Mouse (Mus musculus): ENCODE results near the gene Map7.

Map7 gene

DNA sequence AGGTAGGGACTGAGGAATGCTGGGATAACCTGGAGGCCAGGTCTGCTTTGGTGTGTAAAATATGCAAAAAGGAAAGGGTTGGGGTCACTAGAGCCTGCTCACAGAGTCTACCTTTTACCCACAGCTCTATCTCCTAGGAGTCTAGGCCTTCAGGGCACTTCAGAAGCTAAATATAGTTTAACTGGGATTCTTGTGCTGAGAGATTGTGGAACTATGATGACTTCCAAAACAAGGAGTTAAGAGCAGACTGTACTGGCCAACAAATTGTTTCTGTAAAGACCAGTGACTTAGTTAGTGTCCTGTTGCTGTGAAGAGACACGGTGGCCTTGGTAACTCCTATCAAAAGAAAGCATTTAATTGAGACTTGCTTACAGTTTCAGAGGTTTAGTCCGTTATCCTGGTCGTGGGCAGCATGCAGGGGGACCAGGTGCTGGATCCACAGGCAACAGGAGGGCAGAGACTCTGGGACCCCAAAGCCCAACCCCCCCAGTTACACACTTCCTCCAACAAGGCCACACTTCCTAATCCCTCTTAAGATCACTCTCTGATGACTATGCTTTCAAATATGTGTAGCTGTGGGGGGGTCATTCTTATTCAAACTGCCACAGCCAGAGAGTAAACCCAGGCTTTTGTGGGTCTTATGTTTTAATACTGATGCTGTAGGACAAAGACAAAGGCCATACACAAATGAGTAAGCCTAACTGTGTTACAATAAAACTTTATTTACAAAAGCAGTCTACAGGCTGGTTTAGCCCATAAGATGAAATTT is 150.1 kb downstream of the Map7 start:
- no peak for DNase-seq

DNA sequence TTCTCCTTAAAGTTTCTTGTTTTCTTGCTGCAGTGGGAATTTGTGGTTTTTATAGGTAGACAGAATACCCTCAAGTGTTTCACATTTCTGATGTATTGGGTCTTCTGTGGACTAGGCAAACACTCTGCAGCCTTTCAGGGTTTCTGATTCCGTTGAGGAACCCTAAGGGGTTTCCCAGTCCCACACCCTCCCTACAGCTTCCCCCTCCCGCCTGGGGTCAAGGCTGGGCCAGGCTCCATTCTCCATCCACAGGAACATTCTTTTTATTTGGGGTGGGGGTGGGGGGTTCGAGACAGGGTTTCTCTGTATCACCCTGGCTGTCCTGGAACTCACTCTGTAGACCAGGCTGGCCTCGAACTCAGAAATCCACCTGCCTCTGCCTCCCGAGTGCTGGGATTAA is 150.8 kb downstream of the Map7 start:
- no peak for DNase-seq

DNA sequence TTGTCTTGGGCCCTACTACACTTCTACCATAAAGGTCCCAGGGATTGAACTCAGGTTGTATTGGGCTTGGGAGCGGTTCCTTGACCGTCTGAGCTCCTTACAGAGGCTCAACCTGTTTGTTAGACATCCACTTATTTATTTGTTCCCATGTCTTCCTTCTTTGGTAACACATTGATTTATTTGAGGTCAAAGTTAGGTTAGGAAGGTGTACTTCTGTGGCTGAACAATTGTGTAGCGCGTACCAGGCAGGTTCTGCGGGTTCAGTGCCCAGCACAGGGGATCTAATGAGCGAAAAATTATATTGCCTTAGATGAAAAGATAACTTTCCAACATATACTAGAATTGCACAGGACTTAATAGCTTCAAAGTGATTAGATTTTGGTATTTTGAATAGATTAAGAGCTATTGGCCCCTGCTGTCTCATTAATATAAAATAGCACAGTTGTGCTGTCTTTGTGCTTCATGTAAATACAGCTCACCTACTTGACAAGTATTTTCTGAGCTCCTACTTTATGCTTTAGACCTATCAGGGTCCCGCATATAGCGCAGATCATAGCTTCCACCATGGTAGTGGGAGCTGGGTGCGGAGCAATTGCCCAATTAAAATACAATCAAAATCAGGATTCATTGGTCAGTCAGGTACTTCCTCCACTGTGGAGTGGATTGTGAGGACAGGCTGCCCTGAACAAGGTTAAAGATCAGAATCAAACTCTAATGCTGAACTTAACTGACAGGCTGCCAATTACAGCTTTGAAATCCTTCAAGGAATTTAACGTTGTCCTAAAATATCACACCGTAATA is 162.9 kb downstream of the Map7 start:
- DNase-seq: no peak

GRCm38 (mm10) chr10:20311918-20312735 is 163.9 kb downstream of the Map7 start, which contains the start of gene Bclaf1:
TSS of gene Bclaf1 (plus strand) at chr10:20312469.
- DNase-seq: peak; percentile 99

DNA sequence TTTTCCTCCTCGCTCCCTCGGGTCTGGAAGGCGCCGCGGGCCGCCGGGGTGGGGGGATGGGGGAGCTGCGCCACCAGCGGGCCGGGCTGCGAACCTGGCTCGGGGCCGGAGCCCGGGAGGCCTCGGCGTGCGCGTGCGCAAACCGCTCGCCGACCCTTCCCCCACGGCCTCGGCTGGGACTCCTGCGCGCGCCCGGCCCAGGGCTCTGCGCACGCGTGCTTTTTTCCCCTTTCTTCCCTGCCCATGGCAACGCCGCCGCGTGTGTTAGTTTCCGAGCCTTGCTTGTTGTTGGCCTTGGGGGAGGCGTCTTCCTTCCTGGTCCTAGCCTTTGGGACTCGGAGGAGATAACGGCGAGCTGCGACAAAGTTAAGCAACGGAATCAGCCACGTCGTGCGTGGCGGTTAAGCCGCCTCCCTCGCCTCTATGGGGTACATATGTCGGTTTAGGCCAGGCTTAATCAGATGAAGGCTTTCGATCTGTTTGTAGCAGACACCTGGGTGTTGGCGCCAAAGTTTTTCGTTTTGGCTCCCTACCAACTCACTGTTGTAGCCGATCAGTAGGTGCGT is 164.5 kb downstream of the Map7 start:
- peak; percentile 94 for DNase-seq

- no peak for DNase-seq
Observed at GRCm38 (mm10) chr10:20313447-20313846, 165.2 kb downstream of the Map7 start.

DNA sequence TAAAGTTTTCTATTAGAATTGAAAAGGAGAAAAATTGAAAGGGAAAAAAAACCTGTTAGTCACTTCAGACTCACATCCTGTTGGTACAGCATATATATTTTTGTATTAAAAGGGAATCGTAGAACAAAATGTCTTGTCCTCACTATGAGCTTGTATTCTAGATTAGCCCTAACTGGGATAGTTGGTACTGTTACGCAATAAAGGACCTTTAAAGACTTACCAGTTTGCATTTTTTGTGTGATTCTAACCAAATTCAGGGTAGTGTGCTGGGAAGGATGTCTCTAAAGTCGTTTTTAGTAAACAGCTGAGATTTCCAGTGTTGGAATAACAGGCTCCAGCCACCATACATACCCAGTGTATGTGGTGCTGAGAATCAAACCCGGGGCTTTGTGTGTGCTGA is 165.7 kb downstream of the Map7 start:
- no peak for DNase-seq

GRCm38 (mm10) chr10:20314797-20315196 is 166.5 kb downstream of the Map7 start:
- DNase-seq: peak; percentile 13

- DNase-seq: no peak
Observed at GRCm38 (mm10) chr10:20317466-20317865, 169.2 kb downstream of the Map7 start.

DNA sequence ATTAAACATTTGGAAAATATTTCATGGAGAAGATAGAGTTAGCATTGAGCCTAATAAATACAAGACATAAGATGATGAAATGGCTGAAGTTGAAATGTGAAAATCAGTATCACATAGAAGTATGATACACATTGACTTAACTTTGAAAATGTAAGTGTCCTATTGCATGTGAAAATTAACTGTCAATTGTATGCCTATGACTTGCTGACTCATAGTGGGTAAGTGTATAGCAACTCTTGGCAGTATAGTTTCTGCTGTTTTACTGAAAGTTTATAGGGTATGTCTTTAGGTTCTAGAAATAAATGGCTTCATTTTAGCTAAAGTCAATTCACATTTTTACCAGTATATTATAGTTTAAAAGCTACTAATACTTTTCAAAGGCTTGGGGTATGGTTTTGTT is 178.0 kb downstream of the Map7 start:
- no peak for DNase-seq

Measured in right cerebral cortex, postnatal 14 days (tissue).